Mouse (Mus musculus): ENCODE measurements around the gene Spata3. TPM values are rescaled to one million over a fixed set of nuclear protein-coding genes. Genes with fewer than 3 reads are reported as not detected.

Spata3 gene
- polyA plus RNA-seq, 1 experiment = 1.1 TPM

Other genes with a start within 250 kb of the Spata3 start
- gene A630001G21Rik, start 238.2 kb upstream of the Spata3 start, polyA plus RNA-seq (2012; rRNA removed) = 1.2 and 1.3 TPM in 2 replicates
- 108 and 115 TPM in 2 replicates for gene Cab39, start 223.4 kb upstream of the Spata3 start, polyA plus RNA-seq (2012; rRNA removed)
- 765 and 862 TPM in 2 replicates for gene Itm2c, start 122.5 kb upstream of the Spata3 start, polyA plus RNA-seq (2012; rRNA removed)
- 9.0 and 11.3 TPM in 2 replicates for gene 4933407L21Rik, start 88.3 kb upstream of the Spata3 start, polyA plus RNA-seq (2012; rRNA removed)
- gene Gpr55, start 55.8 kb upstream of the Spata3 start, polyA plus RNA-seq (2012; rRNA removed) = 0.08 and 0.10 TPM in 2 replicates
- 12.0 and 12.6 TPM in 2 replicates for gene 2810459M11Rik, start 29.0 kb downstream of the Spata3 start, polyA plus RNA-seq (2012; rRNA removed)
- gene Psmd1, start 47.6 kb downstream of the Spata3 start, polyA plus RNA-seq (2012; rRNA removed) = 69.9 and 79.6 TPM in 2 replicates
- 0.04 and 0.11 TPM in 2 replicates for gene Htr2b, start 95.2 kb downstream of the Spata3 start, polyA plus RNA-seq (2012; rRNA removed)
- gene Gm21972, start 116.8 kb downstream of the Spata3 start, polyA plus RNA-seq (2012; rRNA removed) = 1.3 and 1.7 TPM in 2 replicates
- gene Armc9, start 138.0 kb downstream of the Spata3 start, polyA plus RNA-seq (2012; rRNA removed) = 33.9 and 35.5 TPM in 2 replicates